Mouse (Mus musculus) neural tube, embryonic 13.5 days (tissue): Measurements from ENCODE around the gene Trmt13. TPM values are rescaled to one million over a fixed set of nuclear protein-coding genes. Genes with fewer than 3 reads are reported as not detected.
"Not testable (repeated sequence)": the region's sequence is repeated elsewhere in the genome, so short reads cannot be mapped to it uniquely, and the experiment has no call there.

Experiments
- ATAC-seq: fragments of 200-750 bp; cut with Nextera tagmentation; 2 replicates; pipeline ENCODE4 v1.8.0; 2017; ENCODE audit warnings: low read depth, mild to moderate bottlenecking, moderate TSS enrichment, moderate library complexity
- H3K27ac ChIP-seq: fragments of 300-500 bp; sonication (generic); replicated peaks from 2 replicates; pipeline ENCODE4 v1.5.1; 2015; ENCODE audit warnings: moderate library complexity, mild to moderate bottlenecking, inconsistent platforms
- H3K27me3 ChIP-seq: fragments of 300-500 bp; sonication (generic); 2 replicates; pipeline ENCODE4 v1.6.1; 2015; ENCODE audit warnings: mild to moderate bottlenecking, inconsistent platforms
- H3K36me3 ChIP-seq: fragments of 300-500 bp; sonication (generic); 2 replicates; pipeline ENCODE4 v1.6.1; 2015; ENCODE audit warnings: mild to moderate bottlenecking, inconsistent platforms
- H3K4me1 ChIP-seq: fragments of 300-500 bp; sonication (generic); replicated peaks from 2 replicates; pipeline ENCODE4 v1.6.1; 2015; ENCODE audit warnings: inconsistent platforms
- H3K4me2 ChIP-seq: fragments of 300-500 bp; sonication (generic); 2 replicates; pipeline ENCODE4 v1.6.1; 2015; ENCODE audit warnings: inconsistent platforms, mild to moderate bottlenecking, moderate library complexity
- H3K4me3 ChIP-seq: fragments of 300-500 bp; sonication (generic); 2 replicates; pipeline ENCODE4 v1.5.1; 2015; ENCODE audit warnings: mild to moderate bottlenecking, inconsistent platforms
- H3K9ac ChIP-seq: fragments of 300-500 bp; sonication (generic); 2 replicates; pipeline ENCODE4 v1.6.1; 2015; ENCODE audit warnings: moderate library complexity, mild to moderate bottlenecking, inconsistent platforms
- H3K9me3 ChIP-seq: fragments of 300-500 bp; sonication (generic); 2 replicates; pipeline ENCODE4 v1.6.1; 2016; ENCODE audit warnings: inconsistent platforms
- WGBS: fragments of 180-500 bp; shearing (Covaris S2); methylation state at CpG from one replicate; pipeline ENCODE4 v1.1.7; 2015; 5-methylcytosine and 5-hydroxymethylcytosine counted together
- polyA plus RNA-seq: library from polyadenylated mRNA; unstranded; fragments of >200 nt; fragmentation: Nextera tagmentation; extraction: Ambion mirVana; gene quantifications from 2 replicates; pipeline ENCODE4 v1.2.1, GENCODE M21; 2015

The Trmt13 gene
- polyA plus RNA-seq, 1 experiment from 2014 or later: 26.9 TPM

- Histone ChIP-seq H3K4me3 (no peak overlapping the region), H3K4me1 (no peaks in the 10 kb centered on the region), H3K27me3 (no peaks in the 10 kb centered on the region), H3K9ac (no peak overlapping the region), H3K9me3 (no peaks in the 10 kb centered on the region), H3K36me3 (peaks cover 20% of the 10 kb centered on the region), H3K27ac (no peak overlapping the region), H3K4me2 (no peak overlapping the region)
- ATAC-seq: no peak
- 66% methylated on average over 3 of the region's 3 CpGs for WGBS
Observed at GRCm38 (mm10) chr3:116577286-116577685, 37.1 kb downstream of the Trmt13 start.

DNA sequence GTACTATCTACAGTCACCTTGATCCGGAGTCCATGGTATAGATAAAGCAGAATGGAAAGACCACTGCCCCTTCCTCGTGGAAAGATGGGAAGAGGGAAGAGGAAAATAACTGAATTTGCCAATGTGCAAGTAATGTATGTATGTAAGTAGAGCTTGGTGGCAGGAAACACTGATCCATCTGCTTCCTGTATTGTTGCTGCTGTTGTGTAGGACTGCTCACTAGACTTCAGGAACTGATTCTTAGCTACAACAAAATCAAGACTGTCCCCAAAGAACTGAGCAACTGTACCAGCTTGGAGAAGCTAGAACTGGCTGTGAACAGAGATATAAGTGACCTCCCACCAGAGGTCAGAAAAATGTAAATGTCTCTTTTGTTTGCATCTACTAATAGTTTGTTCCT, 43.8 kb downstream of the Trmt13 start:
- WGBS: 70% methylated on average over 2 of the region's 2 CpGs
- Histone ChIP-seq H3K9ac (no peak overlapping the region), H3K27ac (no peak overlapping the region), H3K4me1 (no peaks in the 10 kb centered on the region), H3K4me2 (no peak overlapping the region), H3K36me3 (no peaks in the 10 kb centered on the region), H3K4me3 (no peak overlapping the region), H3K9me3 (no peaks in the 10 kb centered on the region), H3K27me3 (no peaks in the 10 kb centered on the region)
- no peak for ATAC-seq

DNA sequence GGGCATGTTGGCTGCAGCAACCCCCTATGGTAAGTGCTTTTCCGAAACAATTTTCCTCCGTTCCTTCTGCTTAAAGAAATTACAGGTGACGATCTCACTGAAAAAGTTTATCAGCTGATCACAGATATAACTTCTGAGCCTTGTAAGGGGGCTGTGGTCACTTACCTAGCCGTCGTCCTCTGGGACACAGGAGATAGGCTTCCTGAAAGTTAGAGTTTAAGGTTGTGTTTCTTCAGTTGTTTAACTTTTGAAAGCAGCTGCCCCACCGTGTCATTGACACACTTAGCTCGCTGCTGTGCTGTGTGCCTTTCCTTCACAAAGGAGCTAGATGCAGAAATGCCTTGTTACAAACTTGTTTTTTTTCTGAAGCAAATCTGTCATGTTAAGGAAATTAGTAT, 51.3 kb downstream of the Trmt13 start:
- Histone ChIP-seq H3K27me3 (no peaks in the 10 kb centered on the region), H3K4me3 (no peak overlapping the region), H3K4me2 (no peak overlapping the region), H3K9ac (no peak overlapping the region), H3K36me3 (no peaks in the 10 kb centered on the region), H3K4me1 (no peaks in the 10 kb centered on the region), H3K27ac (no peak overlapping the region), H3K9me3 (no peaks in the 10 kb centered on the region)
- ATAC-seq: no peak
- WGBS: 85% methylated on average over 7 of the region's 7 CpGs

- no peak within 1 kb of the TSS for H3K9ac ChIP-seq
- H3K36me3 ChIP-seq: no peaks in the 10 kb centered on the region
- H3K27me3 ChIP-seq: no peaks in the 10 kb centered on the region
- no peak for ATAC-seq
- no peaks in the 10 kb centered on the region for H3K9me3 ChIP-seq
- no peak within 1 kb of the TSS for H3K27ac ChIP-seq
- H3K4me2 ChIP-seq: no peak within 1 kb of the TSS
- no peak within 1 kb of the TSS for H3K4me3 ChIP-seq
- no peaks in the 10 kb centered on the region for H3K4me1 ChIP-seq
- WGBS: 83% methylated on average over 7 of the region's 7 CpGs
Observed at GRCm38 (mm10) chr3:116562408-116563094, 51.8 kb downstream of the Trmt13 start, which contains the start of gene Lrrc39. Gene Lrrc39, plus strand, starts transcription at chr3:116562973.

DNA sequence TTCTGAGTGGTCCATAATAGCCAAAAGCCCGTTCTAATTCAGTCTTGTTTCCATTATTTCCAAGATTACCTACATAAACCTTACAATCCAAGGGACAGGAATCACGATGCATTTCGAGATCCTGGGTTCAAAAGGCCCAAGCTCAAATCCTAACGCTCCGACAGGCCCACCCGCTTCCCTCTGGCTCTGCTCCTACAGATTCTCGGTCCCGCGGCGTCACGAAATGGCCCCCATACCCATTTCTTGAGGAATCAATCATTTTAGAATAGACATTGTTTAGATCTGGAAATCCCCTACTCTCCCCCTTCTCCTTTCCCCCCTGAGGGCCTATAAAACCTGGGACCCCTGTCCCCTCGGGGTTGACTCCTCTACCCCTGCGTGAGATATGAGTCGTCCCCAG, 53.1 kb downstream of the Trmt13 start:
- ATAC-seq, H3K4me2 ChIP-seq, H3K4me3 ChIP-seq, H3K9ac ChIP-seq, H3K27ac ChIP-seq, H3K36me3 ChIP-seq, H3K9me3 ChIP-seq, H3K4me1 ChIP-seq, H3K27me3 ChIP-seq: not testable (repeated sequence)
- 93% methylated on average over 14 of the region's 14 CpGs for WGBS

DNA sequence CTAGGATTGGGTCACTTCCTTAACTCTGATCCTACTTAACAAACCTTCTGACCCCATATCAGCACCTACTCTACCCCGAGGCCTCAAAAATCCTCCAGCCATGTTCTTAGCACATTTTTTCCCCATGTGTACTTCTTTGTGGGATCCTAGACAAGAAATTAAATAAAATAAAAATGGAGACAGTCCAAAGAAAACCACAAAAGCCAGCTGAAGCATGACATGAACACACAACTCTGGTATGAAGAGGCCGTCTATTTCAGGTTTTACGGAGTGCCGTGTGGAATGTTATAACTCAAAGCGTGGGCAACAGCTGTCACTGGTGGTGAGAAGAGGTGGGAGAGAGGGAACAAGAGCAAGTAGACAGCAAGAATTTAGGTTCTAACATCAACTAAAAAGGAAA, 63.0 kb downstream of the Trmt13 start:
- WGBS: 94% methylated on average over 5 of the region's 5 CpGs
- Histone ChIP-seq H3K27me3 (no peaks in the 10 kb centered on the region), H3K4me3 (no peak overlapping the region), H3K4me2 (no peak overlapping the region), H3K9me3 (no peaks in the 10 kb centered on the region), H3K27ac (no peak overlapping the region), H3K36me3 (peaks cover 32% of the 10 kb centered on the region), H3K4me1 (no peaks in the 10 kb centered on the region), H3K9ac (no peak overlapping the region)
- ATAC-seq: no peak

GRCm38 (mm10) chr3:116547430-116547829, 67.0 kb downstream of the Trmt13 start:
- WGBS: 90% methylated on average over 5 of the region's 5 CpGs
- no peak for ATAC-seq

GRCm38 (mm10) chr3:116542532-116542931, 71.9 kb downstream of the Trmt13 start:
- H3K4me1 ChIP-seq: peaks cover 1% of the 10 kb centered on the region
- no peak overlapping the region for H3K9ac ChIP-seq
- H3K9me3 ChIP-seq: no peaks in the 10 kb centered on the region
- H3K4me3 ChIP-seq: no peak overlapping the region
- no peaks in the 10 kb centered on the region for H3K27me3 ChIP-seq
- H3K27ac ChIP-seq: no peak overlapping the region
- no peak overlapping the region for H3K4me2 ChIP-seq
- WGBS: 55% methylated on average over 3 of the region's 3 CpGs
- no peak for ATAC-seq
- peaks cover 79% of the 10 kb centered on the region for H3K36me3 ChIP-seq

More at GRCm38 (mm10) chr3:116547430-116547829, 67.0 kb downstream of the Trmt13 start:
- Histone ChIP-seq H3K27me3 (no peaks in the 10 kb centered on the region), H3K4me2 (no peak overlapping the region), H3K4me1 (no peaks in the 10 kb centered on the region), H3K9ac (no peak overlapping the region), H3K27ac (no peak overlapping the region), H3K4me3 (no peak overlapping the region), H3K36me3 (peaks cover 61% of the 10 kb centered on the region), H3K9me3 (no peaks in the 10 kb centered on the region)

DNA sequence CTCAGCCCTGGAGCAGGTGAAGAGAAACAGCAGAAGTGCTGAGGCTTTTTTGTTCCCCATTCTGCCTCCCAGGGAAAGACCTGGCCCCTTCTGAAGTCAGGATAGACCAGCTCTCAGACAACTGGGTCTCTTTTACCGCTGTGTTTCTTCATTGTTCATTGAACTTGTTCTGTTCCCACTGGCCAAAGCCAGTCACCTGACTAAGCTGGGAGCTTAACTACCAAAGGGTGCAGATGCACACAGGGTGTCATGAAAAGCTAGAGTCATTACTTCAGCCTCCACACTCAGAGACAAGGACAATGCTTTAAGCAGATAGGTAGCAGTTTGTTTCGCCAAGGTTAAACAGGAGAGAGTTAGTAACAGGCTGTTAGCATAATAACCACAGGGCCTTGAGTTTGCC, 72.3 kb downstream of the Trmt13 start:
- Histone ChIP-seq H3K36me3 (peaks cover 75% of the 10 kb centered on the region), H3K4me2 (no peak overlapping the region), H3K4me1 (peaks cover 6% of the 10 kb centered on the region)

GRCm38 (mm10) chr3:116537200-116537573, 77.2 kb downstream of the Trmt13 start:
- Histone ChIP-seq H3K36me3 (peaks cover 57% of the 10 kb centered on the region), H3K27ac (peak overlapping the region; percentile 83), H3K27me3 (no peaks in the 10 kb centered on the region), H3K9me3 (no peaks in the 10 kb centered on the region), H3K4me3 (no peak overlapping the region), H3K9ac (0 out of 2 replicates have a peak overlapping the region, but pooled peaks have one; percentile 41), H3K4me1 (peaks cover 24% of the 10 kb centered on the region), H3K4me2 (peak overlapping the region; percentile 38; the same call in 1 of the 2 replicates)
- ATAC-seq: peak; percentile 78
- WGBS: 13% methylated on average over 6 of the region's 6 CpGs

More for the DNA sequence above, 72.3 kb downstream of the Trmt13 start:
- ATAC-seq: no peak
- Histone ChIP-seq H3K4me3 (no peak overlapping the region), H3K27ac (no peak overlapping the region), H3K27me3 (no peaks in the 10 kb centered on the region), H3K9ac (no peak overlapping the region), H3K9me3 (no peaks in the 10 kb centered on the region)
- WGBS: 54% methylated on average over 2 of the region's 2 CpGs

DNA sequence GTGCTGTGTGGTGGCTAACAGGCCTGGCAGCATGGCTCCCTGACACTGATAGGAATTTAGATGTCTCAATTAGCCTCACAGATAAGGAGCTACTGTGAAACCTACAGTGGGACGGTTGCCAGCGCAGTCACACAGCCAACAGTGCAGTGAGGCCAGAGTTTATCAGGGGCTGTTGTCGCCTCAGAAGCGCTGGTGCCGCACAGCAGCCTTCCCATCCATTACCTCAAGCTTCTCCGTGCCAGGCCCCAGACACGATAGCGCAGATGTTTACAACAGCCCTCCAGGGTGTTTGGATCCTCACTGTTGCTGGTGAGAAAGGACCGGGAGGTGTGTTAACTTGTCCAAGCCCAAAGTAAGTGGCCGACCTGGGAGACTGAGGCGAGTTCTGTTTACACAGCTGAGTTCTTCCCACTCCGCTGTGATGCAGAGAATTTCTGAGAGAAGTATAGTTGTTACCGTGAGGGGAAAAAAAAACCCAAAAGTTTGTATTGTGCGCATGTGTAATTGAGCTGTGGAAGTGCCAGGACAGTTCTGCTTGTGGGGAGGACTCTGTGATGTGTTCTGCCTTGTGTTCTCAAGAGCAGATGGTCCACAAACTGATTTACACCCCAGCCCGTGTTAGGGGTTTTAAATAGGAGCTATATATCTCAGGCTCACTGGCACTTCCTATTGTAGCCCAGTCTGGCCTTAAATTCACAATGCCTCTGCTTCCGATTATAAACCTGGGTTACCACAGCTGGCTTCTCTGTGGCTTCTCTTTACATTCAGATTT, 77.8 kb downstream of the Trmt13 start:
- H3K4me3 ChIP-seq: no peak overlapping the region
- H3K27me3 ChIP-seq: no peaks in the 10 kb centered on the region
- whole genome bisulfite sequencing: 14% methylated on average over 16 of the region's 16 CpGs
- H3K9ac ChIP-seq: no peak overlapping the region
- peaks cover 24% of the 10 kb centered on the region for H3K4me1 ChIP-seq
- peaks cover 51% of the 10 kb centered on the region for H3K36me3 ChIP-seq
- peak; percentile 94 for ATAC-seq
- no peaks in the 10 kb centered on the region for H3K9me3 ChIP-seq
- H3K27ac ChIP-seq: peak overlapping the region; percentile 83
- peak overlapping the region; percentile 38 for H3K4me2 ChIP-seq
